Mouse (Mus musculus): Measurements from ENCODE around the gene Sncg. TPM values are rescaled to one million over a fixed set of nuclear protein-coding genes. Genes with fewer than 3 reads are reported as not detected.

The Sncg gene
- polyA plus RNA-seq, 1 experiment from 2014 or later, result 2.9 TPM

GRCm38 (mm10) chr14:34352523-34352922, 22.1 kb downstream of the Sncg start:
- no peak for ATAC-seq (replicated peaks)

GRCm38 (mm10) chr14:34351660-34352059, 22.9 kb downstream of the Sncg start:
- ATAC-seq (replicated peaks), result no peak
- no peak overlapping the region for H3K27ac ChIP-seq (replicated peaks)
- H3K9ac ChIP-seq (replicated peaks), result no peak overlapping the region
- no peaks in the 10 kb centered on the region for H3K36me3 ChIP-seq
- H3K4me2 ChIP-seq (replicated peaks), result no peak overlapping the region
- H3K4me3 ChIP-seq, result no peak overlapping the region
- WGBS, result 78% methylated on average over 3 of the region's 3 CpGs
- H3K9me3 ChIP-seq, result no peaks in the 10 kb centered on the region
- H3K4me1 ChIP-seq, result no peaks in the 10 kb centered on the region
- no peaks in the 10 kb centered on the region for H3K27me3 ChIP-seq

More at GRCm38 (mm10) chr14:34352523-34352922, 22.1 kb downstream of the Sncg start:
- no peaks in the 10 kb centered on the region for H3K27me3 ChIP-seq
- no peak overlapping the region for H3K27ac ChIP-seq (replicated peaks)
- H3K4me2 ChIP-seq (replicated peaks), result no peak overlapping the region
- H3K4me1 ChIP-seq, result no peaks in the 10 kb centered on the region
- H3K36me3 ChIP-seq, result no peaks in the 10 kb centered on the region
- no peak overlapping the region for H3K4me3 ChIP-seq
- H3K9ac ChIP-seq (replicated peaks), result no peak overlapping the region
- 69% methylated on average over 6 of the region's 6 CpGs for WGBS
- H3K9me3 ChIP-seq, result no peaks in the 10 kb centered on the region

- Histone ChIP-seq H3K4me3 (no peak overlapping the region), H3K27me3 (no peaks in the 10 kb centered on the region), H3K27ac (replicated peaks) (no peak overlapping the region), H3K4me1 (no peaks in the 10 kb centered on the region), H3K36me3 (peaks cover 5% of the 10 kb centered on the region; the same call in 1 of the 2 replicates), H3K4me2 (replicated peaks) (no peak overlapping the region), H3K9ac (replicated peaks) (no peak overlapping the region), H3K9me3 (no peaks in the 10 kb centered on the region)
- WGBS, result 87% methylated on average over 8 of the region's 8 CpGs
- ATAC-seq (replicated peaks), result no peak
Observed at GRCm38 (mm10) chr14:34349007-34349406, 25.6 kb downstream of the Sncg start.

GRCm38 (mm10) chr14:34348301-34348700, 26.3 kb downstream of the Sncg start:
- Histone ChIP-seq H3K27ac (replicated peaks) (no peak overlapping the region), H3K27me3 (no peaks in the 10 kb centered on the region), H3K36me3 (peaks cover 8% of the 10 kb centered on the region), H3K9ac (replicated peaks) (no peak overlapping the region), H3K4me2 (replicated peaks) (no peak overlapping the region), H3K4me3 (no peak overlapping the region), H3K4me1 (no peaks in the 10 kb centered on the region), H3K9me3 (no peaks in the 10 kb centered on the region)
- WGBS, result 84% methylated on average over 7 of the region's 7 CpGs
- ATAC-seq (replicated peaks), result no peak

GRCm38 (mm10) chr14:34347084-34347483, 27.5 kb downstream of the Sncg start:
- Histone ChIP-seq H3K9me3 (no peaks in the 10 kb centered on the region), H3K27ac (replicated peaks) (no peak overlapping the region), H3K4me2 (replicated peaks) (no peak overlapping the region), H3K36me3 (peaks cover 20% of the 10 kb centered on the region), H3K4me3 (no peak overlapping the region), H3K9ac (replicated peaks) (no peak overlapping the region), H3K4me1 (no peaks in the 10 kb centered on the region), H3K27me3 (no peaks in the 10 kb centered on the region)
- 90% methylated on average over 5 of the region's 5 CpGs for WGBS
- no peak for ATAC-seq (replicated peaks)

GRCm38 (mm10) chr14:34345771-34346566, 28.6 kb downstream of the Sncg start:
- ATAC-seq (replicated peaks), result peak; percentile 46; the same call in 1 of the 2 replicates
- Histone ChIP-seq H3K4me1 (no peaks in the 10 kb centered on the region), H3K4me3 (no peak overlapping the region), H3K27ac (replicated peaks) (no peak overlapping the region), H3K36me3 (peaks cover 30% of the 10 kb centered on the region), H3K9ac (replicated peaks) (no peak overlapping the region), H3K4me2 (replicated peaks) (no peak overlapping the region), H3K9me3 (no peaks in the 10 kb centered on the region), H3K27me3 (no peaks in the 10 kb centered on the region)
- WGBS, result 67% methylated on average over 12 of the region's 12 CpGs

GRCm38 (mm10) chr14:34344361-34344760, 30.2 kb downstream of the Sncg start:
- H3K4me2 ChIP-seq (replicated peaks), result no peak overlapping the region
- no peak overlapping the region for H3K9ac ChIP-seq (replicated peaks)
- H3K9me3 ChIP-seq, result no peaks in the 10 kb centered on the region
- peaks cover 43% of the 10 kb centered on the region for H3K36me3 ChIP-seq
- H3K27me3 ChIP-seq, result no peaks in the 10 kb centered on the region
- WGBS, result 65% methylated on average over 5 of the region's 5 CpGs
- no peak overlapping the region for H3K4me3 ChIP-seq
- H3K4me1 ChIP-seq, result no peaks in the 10 kb centered on the region
- no peak for ATAC-seq (replicated peaks)
- H3K27ac ChIP-seq (replicated peaks), result no peak overlapping the region

- Histone ChIP-seq H3K4me1 (no peaks in the 10 kb centered on the region), H3K4me2 (replicated peaks) (no peak overlapping the region), H3K9me3 (no peaks in the 10 kb centered on the region), H3K36me3 (peaks cover 55% of the 10 kb centered on the region), H3K27ac (replicated peaks) (no peak overlapping the region), H3K9ac (replicated peaks) (no peak overlapping the region), H3K27me3 (no peaks in the 10 kb centered on the region), H3K4me3 (no peak overlapping the region)
- 93% methylated on average over 4 of the region's 4 CpGs for WGBS
- ATAC-seq (replicated peaks), result no peak
Observed at GRCm38 (mm10) chr14:34343078-34343477, 31.5 kb downstream of the Sncg start.

- Histone ChIP-seq H3K27ac (replicated peaks) (no peak overlapping the region), H3K27me3 (no peaks in the 10 kb centered on the region), H3K36me3 (peaks cover 66% of the 10 kb centered on the region), H3K9me3 (no peaks in the 10 kb centered on the region), H3K4me3 (no peak overlapping the region), H3K4me1 (no peaks in the 10 kb centered on the region), H3K4me2 (replicated peaks) (no peak overlapping the region), H3K9ac (replicated peaks) (no peak overlapping the region)
- ATAC-seq (replicated peaks), result no peak
- 92% methylated on average over 4 of the region's 4 CpGs for WGBS
Observed at GRCm38 (mm10) chr14:34341993-34342392, 32.6 kb downstream of the Sncg start.

GRCm38 (mm10) chr14:34339446-34339845, 35.1 kb downstream of the Sncg start:
- H3K4me2 ChIP-seq (replicated peaks), result no peak overlapping the region
- 43% methylated on average over 1 of the region's 1 CpGs for WGBS
- no peak overlapping the region for H3K27ac ChIP-seq (replicated peaks)
- peaks cover 88% of the 10 kb centered on the region for H3K36me3 ChIP-seq
- no peak for ATAC-seq (replicated peaks)
- H3K9ac ChIP-seq (replicated peaks), result no peak overlapping the region
- H3K4me3 ChIP-seq, result no peak overlapping the region
- H3K4me1 ChIP-seq, result no peaks in the 10 kb centered on the region
- no peaks in the 10 kb centered on the region for H3K9me3 ChIP-seq
- no peaks in the 10 kb centered on the region for H3K27me3 ChIP-seq

GRCm38 (mm10) chr14:34332476-34332875, 42.1 kb downstream of the Sncg start:
- peaks cover 10% of the 10 kb centered on the region for H3K4me1 ChIP-seq
- WGBS, result 56% methylated on average over 5 of the region's 5 CpGs
- no peak overlapping the region for H3K9ac ChIP-seq (replicated peaks)
- peaks cover 64% of the 10 kb centered on the region for H3K36me3 ChIP-seq
- H3K27me3 ChIP-seq, result no peaks in the 10 kb centered on the region
- peak overlapping the region; percentile 79 for H3K27ac ChIP-seq (replicated peaks)
- no peak overlapping the region for H3K4me2 ChIP-seq (replicated peaks)
- ATAC-seq (replicated peaks), result peak; percentile 88
- H3K9me3 ChIP-seq, result no peaks in the 10 kb centered on the region
- no peak overlapping the region for H3K4me3 ChIP-seq

- Histone ChIP-seq H3K36me3 (peaks cover 59% of the 10 kb centered on the region), H3K9me3 (no peaks in the 10 kb centered on the region), H3K4me2 (replicated peaks) (no peak overlapping the region), H3K4me3 (no peak overlapping the region), H3K9ac (replicated peaks) (no peak overlapping the region), H3K27ac (replicated peaks) (peak overlapping the region; percentile 79), H3K27me3 (no peaks in the 10 kb centered on the region), H3K4me1 (peaks cover 10% of the 10 kb centered on the region)
- peak; percentile 78 for ATAC-seq (replicated peaks)
- 35% methylated on average over 3 of the region's 3 CpGs for WGBS
Observed at GRCm38 (mm10) chr14:34331886-34332285, 42.7 kb downstream of the Sncg start.

Measured in forebrain, embryonic 15.5 days (tissue).